In genomic region chr16:57166611-57167513, GRCm38 (mm10) we compare ENCODE assay signal across 7 mouse cellular contexts. TPM values are rescaled to one million over a fixed set of nuclear protein-coding genes. Genes with fewer than 3 reads are reported as not detected.
DNase-seq lines count a peak whose midpoint lies in the region; ATAC-seq lines count a peak whose summit lies in the region.

Nit2 (minus strand) TSS chr16:57167341.

- peak within 1 kb of the TSS; percentile 91 for H3K27ac ChIP-seq in intestine, embryonic 15.5 days
- H3K27ac ChIP-seq in midbrain, embryonic 10.5 days (replicated peaks): peak within 1 kb of the TSS; percentile 92

- H3K4me2 ChIP-seq in intestine, embryonic 15.5 days (replicated peaks): peak within 1 kb of the TSS; percentile 74

- H3K9me3 ChIP-seq in intestine, embryonic 15.5 days: no peaks in the 10 kb centered on the region
- no peaks in the 10 kb centered on the region for H3K9me3 ChIP-seq in midbrain, embryonic 10.5 days (replicated peaks)

- DNase-seq in adrenal gland, adult 18-20 months (ENCODE audit: low spot score in 2 of 2): peak; percentile 97 to 98
- DNase-seq in embryo, embryonic 11 days: peak; percentile 92
- DNase-seq in gastrocnemius, postnatal 36 days: peak; percentile 93 to 94
- peak; percentile 91 to 94 for DNase-seq in left cerebral cortex, postnatal 25 days (ENCODE audit: low spot score in 2 of 2)
- peak; percentile 94 for DNase-seq in midbrain, embryonic 10.5 days (ENCODE audit: low spot score)
- peak; percentile 95 for DNase-seq in right cerebral cortex, postnatal 4 days

- 0 out of 2 replicates have a peak, but pooled peaks cover 3% of the 10 kb centered on the region for H3K36me3 ChIP-seq in intestine, embryonic 15.5 days
- peaks cover 23% of the 10 kb centered on the region for H3K36me3 ChIP-seq in midbrain, embryonic 10.5 days

- intact Hi-C loops in gastrocnemius, postnatal 36 days (cut with DNase I): loop anchor here (5.0 to 10.0 kb wide), 2 partner anchors 45 to 392 kb away; partner anchors contain the start of gene Tomm70a
- intact Hi-C loops in left cerebral cortex, postnatal 25 days (cut with DNase I): loop anchor here (5.0 to 10.0 kb wide), 2 partner anchors 45 to 428 kb away; partner anchors contain the start of gene Tomm70a

- ATAC-seq in intestine, embryonic 15.5 days: peak; percentile 99

- H3K4me3 ChIP-seq in intestine, embryonic 15.5 days (replicated peaks): peak within 1 kb of the TSS; percentile 77
- H3K4me3 ChIP-seq in midbrain, embryonic 10.5 days: peak within 1 kb of the TSS; percentile 84

- WGBS in intestine, embryonic 15.5 days: under 1% methylated on average over 58 of the region's 58 CpGs
- under 1% methylated on average over 58 of the region's 58 CpGs for WGBS in midbrain, embryonic 10.5 days

- peak within 1 kb of the TSS; percentile 84 for H3K9ac ChIP-seq in intestine, embryonic 15.5 days

- no peaks in the 10 kb centered on the region for H3K27me3 ChIP-seq in intestine, embryonic 15.5 days (replicated peaks)
- H3K27me3 ChIP-seq in midbrain, embryonic 10.5 days (ENCODE audit: low read depth, poor library complexity, severe bottlenecking): no peaks in the 10 kb centered on the region

- H3K4me1 ChIP-seq in intestine, embryonic 15.5 days (replicated peaks): peaks cover 4% of the 10 kb centered on the region; the same call in 1 of the 2 replicates
- peaks cover 33% of the 10 kb centered on the region for H3K4me1 ChIP-seq in midbrain, embryonic 10.5 days

RNA-seq across cellular contexts. Expression of gene Nit2, which starts in this region (rescaled TPM):
- 10 to 100 TPM; 36.8 to 38.8 TPM for total RNA-seq in adrenal gland, adult 18-20 months (2021)
- 10 to 100 TPM; 24.1 to 25.1 TPM for total RNA-seq in gastrocnemius, postnatal 36 days (2021)
- 74.7 and 81.2 TPM in 2 replicates for polyA plus RNA-seq in intestine, embryonic 15.5 days (2015; fragmentation: Nextera tagmentation; extraction: Ambion mirVana)
- 10 to 100 TPM; 14.8 to 16.3 TPM for total RNA-seq in left cerebral cortex, postnatal 25 days (2021)
- polyA plus RNA-seq in midbrain, embryonic 10.5 days (2016; fragmentation: Nextera tagmentation; extraction: Ambion mirVana): 53.1 and 54.4 TPM in 2 replicates

Comparison
In these comparisons a context has a peak if more than half of its experiments do, and no peak if none do; other contexts are left out.
1. Peak in every context shown above with its lines: DNase-seq, ATAC-seq, H3K4me3 ChIP-seq and H3K27ac ChIP-seq.